Mouse (Mus musculus) forebrain, embryonic 12.5 days (tissue): Measurements from ENCODE around the gene Bdkrb1. TPM values are rescaled to one million over a fixed set of nuclear protein-coding genes. Genes with fewer than 3 reads are reported as not detected.

Source experiments
- ATAC-seq: fragments of 200-750 bp; cut with Nextera tagmentation; 2 replicates; pipeline ENCODE4 v1.8.0; 2017; ENCODE audit warnings: moderate TSS enrichment; ENCODE audit not compliant: low FRiP score
- H3K27ac ChIP-seq: fragments of 300-500 bp; sonication (generic); 2 replicates; pipeline ENCODE4 v1.5.1; 2016; ENCODE audit warnings: mild to moderate bottlenecking
- H3K27me3 ChIP-seq: fragments of 300-500 bp; sonication (generic); 2 replicates; pipeline ENCODE4 v1.6.1; 2016; ENCODE audit warnings: mild to moderate bottlenecking
- H3K36me3 ChIP-seq: fragments of 300-500 bp; sonication (generic); replicated peaks from 2 replicates; pipeline ENCODE4 v1.6.1; 2016; ENCODE audit warnings: mild to moderate bottlenecking
- H3K4me1 ChIP-seq: fragments of 300-500 bp; sonication (generic); 2 replicates; pipeline ENCODE4 v1.6.1; 2016
- H3K4me2 ChIP-seq: fragments of 300-500 bp; sonication (generic); 2 replicates; pipeline ENCODE4 v1.6.1; 2016; ENCODE audit warnings: mild to moderate bottlenecking, moderate library complexity
- H3K4me3 ChIP-seq: fragments of 300-500 bp; sonication (generic); replicated peaks from 2 replicates; pipeline ENCODE4 v1.5.1; 2016; ENCODE audit warnings: mild to moderate bottlenecking
- H3K9ac ChIP-seq: fragments of 300-500 bp; sonication (generic); 2 replicates; pipeline ENCODE4 v1.6.1; 2016; ENCODE audit warnings: mild to moderate bottlenecking
- H3K9me3 ChIP-seq: fragments of 300-500 bp; sonication (generic); 2 replicates; pipeline ENCODE4 v1.6.1; 2016
- WGBS: fragments of 180-500 bp; shearing (Covaris S2); methylation state at CpG from one replicate; pipeline ENCODE4 v1.1.7; 2016; 5-methylcytosine and 5-hydroxymethylcytosine counted together
- polyA plus RNA-seq: library from polyadenylated mRNA; unstranded; fragments of >200 nt; fragmentation: Nextera tagmentation; extraction: Ambion mirVana; gene quantifications from 2 replicates; pipeline ENCODE4 v1.2.1, GENCODE M21; 2016

Bdkrb1 gene
- polyA plus RNA-seq = 0.24 TPM in 1 of 2 replicates, not detected in the other

DNA sequence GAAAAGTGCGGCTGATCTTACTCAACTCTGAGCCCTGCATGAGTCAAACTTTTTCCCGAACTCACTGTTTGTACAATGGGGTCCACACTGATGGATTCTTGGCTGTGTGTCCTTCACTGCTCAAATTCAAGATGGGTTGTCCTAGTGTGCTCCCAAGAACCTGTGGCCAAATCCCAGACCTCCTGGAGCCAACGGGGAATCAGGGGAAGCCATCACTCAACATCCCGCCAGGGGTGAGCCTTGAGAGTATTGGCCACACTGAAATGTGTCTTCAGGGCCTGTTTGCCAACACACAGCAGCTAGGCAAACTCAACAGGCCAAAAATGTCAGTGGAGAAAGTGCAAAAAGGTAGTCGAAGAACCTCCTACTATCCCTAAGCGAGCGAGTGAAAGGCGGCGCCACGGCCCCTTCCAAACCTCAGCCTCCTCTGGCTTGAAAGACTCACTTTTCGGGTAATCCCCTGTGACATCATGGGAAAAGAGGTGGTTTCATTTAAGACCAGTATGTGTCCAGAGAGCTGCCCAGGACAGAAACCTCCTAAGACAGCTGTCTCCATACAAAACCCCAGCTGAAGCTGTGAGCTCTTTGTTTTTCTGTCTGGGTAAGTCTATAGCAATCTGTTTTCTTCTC, at the start of gene Bdkrb1:
Bdkrb1 (plus strand) TSS at position 505 of the 630 bp plus-strand sequence.
- Histone ChIP-seq H3K4me3 (no peak within 1 kb of the TSS), H3K36me3 (no peaks in the 10 kb centered on the region), H3K27me3 (peaks cover 7% of the 10 kb centered on the region; the same call in 1 of the 2 replicates), H3K4me2 (no peak within 1 kb of the TSS), H3K4me1 (peaks cover 28% of the 10 kb centered on the region), H3K9me3 (no peaks in the 10 kb centered on the region), H3K9ac (no peak within 1 kb of the TSS), H3K27ac (no peak within 1 kb of the TSS)
- no peak for ATAC-seq
- WGBS = 88% methylated on average over 11 of the region's 11 CpGs

DNA sequence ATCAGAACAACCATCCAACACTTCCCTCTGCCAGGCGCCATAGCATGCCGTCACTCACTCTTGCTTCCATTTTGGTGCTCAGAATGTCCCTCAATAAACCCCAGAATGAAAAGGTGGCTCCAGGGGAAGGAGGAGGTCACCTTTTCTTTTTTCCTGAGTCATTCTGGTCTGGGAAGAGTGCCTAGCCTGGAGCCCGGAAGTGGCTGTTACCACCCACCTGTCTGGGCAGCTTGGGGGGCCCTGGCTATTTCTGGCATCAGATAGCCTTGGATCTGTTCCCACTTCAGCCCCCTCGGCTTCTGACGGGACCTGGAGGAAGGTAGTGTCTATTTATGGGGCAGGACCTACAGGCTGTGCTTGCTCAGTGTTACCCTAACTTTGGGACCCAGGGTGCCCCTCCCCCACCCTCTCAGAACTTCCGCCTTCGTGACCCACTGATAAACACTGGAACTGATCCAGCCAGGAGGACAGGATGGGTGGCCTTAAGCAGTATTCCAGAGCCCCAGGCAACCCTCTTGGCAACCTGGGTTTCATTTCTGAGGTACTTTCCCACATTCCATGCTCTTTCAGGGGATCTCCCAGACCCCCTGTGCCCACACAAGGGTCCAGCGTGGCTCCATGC, 48.6 kb upstream of the Bdkrb1 start:
- 82% methylated on average over 8 of the region's 8 CpGs for WGBS
- H3K36me3 ChIP-seq = no peaks in the 10 kb centered on the region
- H3K4me3 ChIP-seq = no peak overlapping the region
- ATAC-seq = no peak
- no peaks in the 10 kb centered on the region for H3K9me3 ChIP-seq
- H3K4me1 ChIP-seq = no peaks in the 10 kb centered on the region
- no peaks in the 10 kb centered on the region for H3K27me3 ChIP-seq
- no peak overlapping the region for H3K27ac ChIP-seq
- no peak overlapping the region for H3K4me2 ChIP-seq
- no peak overlapping the region for H3K9ac ChIP-seq

DNA sequence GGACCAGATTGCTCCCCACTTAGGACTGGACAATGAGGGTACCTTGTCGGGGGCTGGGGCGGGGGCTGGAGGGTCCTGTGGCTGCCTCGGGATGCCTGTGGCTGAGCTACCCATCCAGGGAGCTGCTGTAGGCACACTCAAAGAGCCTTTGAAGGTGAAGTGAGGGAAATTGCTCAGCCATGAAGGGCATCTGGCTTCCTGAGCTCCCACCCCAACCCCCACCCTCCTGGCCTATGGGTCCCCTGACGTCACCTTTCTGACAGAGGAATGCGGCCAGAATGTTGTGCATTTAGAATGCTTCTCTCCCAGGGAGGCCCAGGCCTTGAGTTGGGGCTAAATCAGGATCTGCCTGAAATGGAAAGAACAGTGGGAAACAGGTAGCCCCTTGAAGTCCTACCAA, 47.7 kb upstream of the Bdkrb1 start:
- H3K27me3 ChIP-seq = no peaks in the 10 kb centered on the region

DNA sequence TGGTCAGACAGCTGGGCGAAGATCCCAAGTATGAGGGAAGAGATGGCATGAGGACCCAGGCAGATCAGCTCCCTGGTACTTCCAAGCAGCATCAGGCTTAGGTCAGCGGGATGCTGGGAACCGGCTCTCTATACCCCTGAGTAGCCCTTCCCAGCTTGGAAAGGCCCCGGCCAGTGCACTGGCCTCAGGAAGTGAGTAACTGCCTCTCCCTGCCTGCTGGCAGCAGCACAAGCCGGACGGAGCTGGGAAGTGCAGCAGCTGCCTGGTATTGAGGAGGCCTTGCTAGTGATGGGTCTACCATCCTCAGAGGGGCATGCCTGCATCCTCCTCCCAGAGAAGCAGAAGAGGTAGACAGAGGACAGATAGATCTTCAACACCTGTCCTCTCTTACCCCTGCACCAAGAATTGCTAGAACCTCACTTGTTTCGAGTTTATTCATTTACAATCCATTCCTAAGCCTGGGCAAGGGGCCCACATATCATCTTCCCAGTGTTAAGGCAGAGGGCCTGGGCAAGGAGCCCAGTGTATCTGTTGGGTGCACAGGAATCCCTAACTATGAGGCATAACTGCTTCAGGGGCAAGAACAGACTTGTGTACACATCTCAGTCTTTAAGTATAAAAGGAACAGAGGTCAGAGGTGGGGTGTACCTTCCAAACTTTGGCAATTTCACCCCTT, 45.5 kb upstream of the Bdkrb1 start:
- Histone ChIP-seq H3K4me3 (no peak overlapping the region), H3K4me1 (0 out of 2 replicates have a peak, but pooled peaks cover 6% of the 10 kb centered on the region), H3K4me2 (no peak overlapping the region), H3K27me3 (peaks cover 20% of the 10 kb centered on the region), H3K27ac (no peak overlapping the region), H3K9me3 (no peaks in the 10 kb centered on the region), H3K36me3 (no peaks in the 10 kb centered on the region), H3K9ac (no peak overlapping the region)
- ATAC-seq = no peak
- 76% methylated on average over 7 of the region's 7 CpGs for WGBS

More for the DNA sequence above, 47.7 kb upstream of the Bdkrb1 start:
- no peak overlapping the region for H3K4me3 ChIP-seq
- ATAC-seq = no peak
- no peaks in the 10 kb centered on the region for H3K36me3 ChIP-seq
- H3K4me2 ChIP-seq = no peak overlapping the region
- 74% methylated on average over 5 of the region's 5 CpGs for WGBS
- H3K4me1 ChIP-seq = no peaks in the 10 kb centered on the region
- H3K9me3 ChIP-seq = no peaks in the 10 kb centered on the region
- H3K9ac ChIP-seq = no peak overlapping the region
- no peak overlapping the region for H3K27ac ChIP-seq

DNA sequence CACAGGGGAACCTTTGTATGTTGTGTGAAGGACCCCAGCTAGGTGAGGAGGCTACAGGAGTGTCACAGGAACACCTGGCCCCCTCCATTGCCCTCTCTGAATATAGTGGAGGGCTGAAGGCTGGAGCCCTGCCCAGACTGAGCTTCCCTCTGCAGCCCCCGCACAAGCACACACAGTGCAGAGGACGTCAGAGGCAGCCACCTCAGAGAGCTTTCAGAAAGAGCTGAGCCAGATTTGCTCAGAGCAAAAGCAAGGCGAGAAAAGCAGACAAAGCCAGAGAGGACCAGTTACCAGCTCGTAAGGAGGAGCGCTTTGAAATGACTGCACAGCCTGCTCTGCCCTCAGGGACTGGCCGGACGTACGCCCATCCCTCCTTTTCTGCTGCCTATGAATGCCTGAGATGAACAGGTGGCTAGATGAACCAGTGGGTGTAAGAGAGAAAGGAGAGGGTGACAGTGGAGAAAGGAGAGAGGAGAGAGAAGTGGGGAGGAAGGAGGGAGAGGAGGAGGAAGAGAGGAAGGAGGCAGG, 41.8 kb upstream of the Bdkrb1 start:
- Histone ChIP-seq H3K27ac (no peak overlapping the region), H3K36me3 (no peaks in the 10 kb centered on the region), H3K4me2 (no peak overlapping the region), H3K4me3 (no peak overlapping the region), H3K9ac (no peak overlapping the region), H3K4me1 (peaks cover 24% of the 10 kb centered on the region), H3K27me3 (peaks cover 54% of the 10 kb centered on the region), H3K9me3 (no peaks in the 10 kb centered on the region)
- ATAC-seq = no peak
- WGBS = 46% methylated on average over 8 of the region's 8 CpGs

DNA sequence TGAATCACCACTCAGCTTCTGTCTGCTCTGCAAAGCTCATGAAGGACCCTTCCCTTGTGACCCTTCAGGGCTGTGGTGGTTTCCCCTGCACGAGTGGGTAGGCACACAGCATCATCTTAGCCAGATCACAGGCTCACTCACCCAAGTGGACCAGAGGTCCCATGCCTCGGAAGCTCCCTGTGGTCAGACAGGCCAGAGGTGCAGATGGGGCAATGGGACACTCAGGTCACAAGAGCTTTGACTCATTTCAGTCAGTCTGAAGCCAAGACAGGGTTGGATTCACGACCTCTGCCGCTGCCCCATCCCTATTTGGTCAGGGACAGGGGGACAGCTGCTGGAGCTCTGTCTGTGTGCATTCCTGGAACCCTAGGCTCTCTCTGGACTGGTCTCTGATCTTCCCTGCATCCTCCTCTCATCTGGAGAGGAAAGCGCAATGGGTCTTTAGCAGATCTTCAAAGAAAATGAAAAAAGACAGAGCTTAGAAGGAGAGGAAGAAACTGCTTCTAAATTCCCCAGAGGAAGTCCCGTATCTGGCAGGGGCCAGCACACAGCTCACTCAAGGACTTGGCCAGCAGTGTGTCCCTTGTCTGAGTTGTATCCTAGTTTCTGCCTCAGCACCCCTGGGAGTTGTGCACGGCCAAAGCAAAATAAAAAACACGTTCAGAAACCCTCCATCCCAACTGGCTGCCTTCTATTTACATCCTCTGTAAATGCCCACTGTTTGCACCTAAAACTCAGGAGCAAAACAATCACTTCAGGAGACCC, 40.6 kb upstream of the Bdkrb1 start:
- Histone ChIP-seq H3K36me3 (no peaks in the 10 kb centered on the region), H3K9me3 (no peaks in the 10 kb centered on the region), H3K4me2 (peak overlapping the region; percentile 73), H3K9ac (no peak overlapping the region), H3K4me3 (peak overlapping the region; percentile 39), H3K27ac (no peak overlapping the region), H3K4me1 (peaks cover 24% of the 10 kb centered on the region), H3K27me3 (peaks cover 54% of the 10 kb centered on the region)
- ATAC-seq = no peak
- 32% methylated on average over 8 of the region's 8 CpGs for WGBS

DNA sequence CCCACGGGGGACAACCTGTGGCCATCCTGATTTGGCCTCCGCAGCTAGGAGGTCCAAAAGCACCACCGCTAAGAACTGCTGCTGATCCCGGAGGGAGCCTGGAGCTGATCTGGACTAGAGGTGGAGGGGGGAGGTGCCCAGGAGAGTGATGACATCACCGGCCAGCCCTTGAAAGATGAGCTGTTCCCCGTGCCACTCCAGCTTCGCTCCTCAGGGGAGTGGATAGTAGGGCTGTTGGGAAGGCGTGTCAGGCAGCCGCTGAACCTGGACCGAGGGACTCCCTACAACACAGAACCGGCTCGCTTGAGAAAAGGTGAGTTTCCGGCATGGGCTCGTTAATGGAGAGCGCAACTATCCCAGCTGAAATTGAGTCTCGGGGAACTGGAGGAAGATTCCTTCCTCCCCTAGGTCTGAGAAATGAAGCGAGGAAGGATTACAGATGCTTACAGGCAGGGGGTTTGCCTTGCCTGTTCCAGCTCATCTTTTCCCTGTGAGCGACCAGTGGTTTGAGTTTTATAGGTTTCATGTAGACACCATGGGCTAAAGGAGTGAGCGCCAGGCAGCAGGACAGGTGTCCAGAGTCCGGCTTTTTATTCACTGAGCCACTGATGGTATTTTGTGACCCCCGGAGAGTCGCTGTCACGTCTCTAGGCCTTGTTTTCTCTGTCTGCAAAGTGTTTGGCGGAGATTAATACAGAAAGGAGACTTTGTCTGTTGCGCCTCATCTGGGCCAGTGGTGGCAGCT, 39.8 kb upstream of the Bdkrb1 start, which contains the start of gene Bdkrb2:
Bdkrb2 (plus strand) TSS at position 291 of the 745 bp plus-strand sequence.
- H3K9me3 ChIP-seq = no peaks in the 10 kb centered on the region
- H3K9ac ChIP-seq = peak within 1 kb of the TSS; percentile 42; the same call in 1 of the 2 replicates
- peak; percentile 70 for ATAC-seq
- H3K36me3 ChIP-seq = no peaks in the 10 kb centered on the region
- 3% methylated on average over 25 of the region's 25 CpGs for WGBS
- peak within 1 kb of the TSS; percentile 73 for H3K4me2 ChIP-seq
- peak within 1 kb of the TSS; percentile 39 for H3K4me3 ChIP-seq
- H3K27me3 ChIP-seq = peaks cover 54% of the 10 kb centered on the region
- no peak within 1 kb of the TSS for H3K27ac ChIP-seq
- peaks cover 24% of the 10 kb centered on the region for H3K4me1 ChIP-seq

DNA sequence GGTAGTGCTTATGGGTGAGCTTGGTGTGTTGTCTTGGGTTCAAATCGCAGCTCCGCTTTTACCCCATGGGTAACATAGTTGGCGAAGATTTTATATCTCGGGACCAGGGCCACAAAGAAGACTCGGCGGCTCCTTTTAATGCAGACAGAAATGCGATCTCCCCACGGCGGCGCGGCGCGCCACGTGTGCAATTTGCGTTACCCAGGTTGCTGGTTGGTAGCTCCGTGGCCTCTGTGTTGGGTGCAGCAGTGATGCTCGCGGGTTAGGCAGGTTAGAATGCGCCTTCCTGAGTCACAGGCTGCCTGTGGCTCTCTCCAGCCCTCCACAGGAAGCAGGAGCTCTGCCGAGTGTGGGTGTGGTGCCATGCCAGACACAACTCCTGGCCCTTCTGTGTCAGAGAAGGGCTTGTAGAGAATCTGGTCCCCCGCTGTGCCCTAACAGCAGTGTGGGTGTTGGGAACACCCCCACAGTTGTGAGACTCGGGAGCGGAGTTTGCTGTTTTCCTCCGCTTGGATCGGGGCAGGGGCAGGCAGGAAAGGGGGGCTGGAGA, 39.1 kb upstream of the Bdkrb1 start:
- Histone ChIP-seq H3K4me3 (peak overlapping the region; percentile 39), H3K9me3 (no peaks in the 10 kb centered on the region), H3K27ac (no peak overlapping the region), H3K4me2 (peak overlapping the region; percentile 73), H3K4me1 (peaks cover 24% of the 10 kb centered on the region), H3K9ac (no peak overlapping the region), H3K27me3 (peaks cover 54% of the 10 kb centered on the region), H3K36me3 (no peaks in the 10 kb centered on the region)
- 11% methylated on average over 25 of the region's 25 CpGs for WGBS
- ATAC-seq = no peak

DNA sequence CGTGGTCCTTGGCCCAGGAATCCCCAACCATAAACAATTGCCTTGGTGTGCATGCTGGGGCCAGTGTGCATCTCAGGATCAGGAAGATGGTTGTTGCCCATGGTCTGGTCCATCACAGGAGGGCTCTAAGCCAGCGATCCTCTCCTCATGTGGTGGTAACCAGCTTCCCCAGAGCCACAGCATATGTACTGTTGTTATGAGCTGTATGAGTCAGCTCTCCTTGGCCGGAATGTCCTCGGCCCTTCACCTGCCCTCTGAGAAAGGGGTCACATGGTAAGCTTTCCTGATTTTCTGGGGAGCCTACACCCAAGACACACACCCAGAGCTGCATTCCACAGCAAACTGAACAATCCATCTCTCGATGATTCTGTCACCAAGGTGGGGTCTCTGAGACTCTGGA, 37.7 kb upstream of the Bdkrb1 start:
- WGBS = 85% methylated on average over 5 of the region's 5 CpGs
- Histone ChIP-seq H3K27ac (no peak overlapping the region), H3K4me1 (peaks cover 24% of the 10 kb centered on the region), H3K4me3 (no peak overlapping the region), H3K9me3 (no peaks in the 10 kb centered on the region), H3K27me3 (peaks cover 54% of the 10 kb centered on the region), H3K9ac (no peak overlapping the region), H3K4me2 (no peak overlapping the region), H3K36me3 (no peaks in the 10 kb centered on the region)
- ATAC-seq = no peak

DNA sequence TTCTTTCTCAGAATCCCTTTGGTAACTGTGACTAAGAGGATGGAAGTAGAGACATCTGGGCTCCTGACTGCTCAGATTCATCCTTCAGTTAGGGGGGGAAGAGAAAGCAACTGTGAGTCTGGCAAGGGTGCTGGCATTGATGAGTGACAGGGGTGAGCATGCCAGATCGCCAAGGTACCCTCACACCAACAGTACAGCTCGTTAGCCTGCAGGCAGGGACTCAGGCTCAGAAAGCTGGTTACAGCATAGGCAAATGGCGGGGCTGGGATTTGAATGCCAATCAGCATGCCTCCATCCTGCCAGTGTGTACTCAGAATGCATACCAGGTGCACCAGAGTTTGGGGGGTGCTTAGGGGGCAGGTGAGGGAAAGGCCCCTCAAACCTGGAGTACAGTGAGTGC, 31.0 kb upstream of the Bdkrb1 start:
- H3K27ac ChIP-seq = no peak overlapping the region
- H3K36me3 ChIP-seq = no peaks in the 10 kb centered on the region
- 57% methylated on average over 3 of the region's 3 CpGs for whole genome bisulfite sequencing
- ATAC-seq = no peak
- H3K9ac ChIP-seq = no peak overlapping the region
- H3K4me2 ChIP-seq = no peak overlapping the region
- H3K9me3 ChIP-seq = no peaks in the 10 kb centered on the region
- no peaks in the 10 kb centered on the region for H3K27me3 ChIP-seq
- no peaks in the 10 kb centered on the region for H3K4me1 ChIP-seq
- H3K4me3 ChIP-seq = no peak overlapping the region

DNA sequence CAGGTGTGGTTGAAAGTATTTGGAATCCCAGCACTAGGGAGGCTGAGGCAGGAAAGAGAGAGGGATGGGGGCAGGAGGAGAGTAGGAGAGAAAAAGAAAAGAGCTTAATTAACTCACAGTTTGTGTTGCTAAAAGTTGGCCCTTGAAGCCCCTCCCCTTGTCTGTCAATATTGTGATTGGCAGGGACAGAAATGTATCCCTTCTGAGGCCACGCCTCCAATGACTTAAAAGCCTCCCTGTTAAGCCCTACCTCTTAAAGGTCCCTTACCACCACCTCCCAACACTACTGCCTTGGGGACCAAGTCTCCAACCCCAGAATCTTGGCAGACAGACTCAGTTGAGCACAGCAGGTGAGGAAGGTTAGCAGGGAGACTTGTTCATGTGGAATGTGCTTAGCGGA, 30.3 kb upstream of the Bdkrb1 start:
- Histone ChIP-seq H3K4me3 (no peak overlapping the region), H3K27me3 (no peaks in the 10 kb centered on the region), H3K36me3 (no peaks in the 10 kb centered on the region), H3K27ac (no peak overlapping the region), H3K9ac (no peak overlapping the region), H3K4me1 (no peaks in the 10 kb centered on the region), H3K9me3 (no peaks in the 10 kb centered on the region), H3K4me2 (no peak overlapping the region)
- 68% methylated on average over 2 of the region's 2 CpGs for WGBS
- no peak for ATAC-seq
